Comparison of ENCODE assay signal across 16 mouse cellular contexts in the genomic region with DNA sequence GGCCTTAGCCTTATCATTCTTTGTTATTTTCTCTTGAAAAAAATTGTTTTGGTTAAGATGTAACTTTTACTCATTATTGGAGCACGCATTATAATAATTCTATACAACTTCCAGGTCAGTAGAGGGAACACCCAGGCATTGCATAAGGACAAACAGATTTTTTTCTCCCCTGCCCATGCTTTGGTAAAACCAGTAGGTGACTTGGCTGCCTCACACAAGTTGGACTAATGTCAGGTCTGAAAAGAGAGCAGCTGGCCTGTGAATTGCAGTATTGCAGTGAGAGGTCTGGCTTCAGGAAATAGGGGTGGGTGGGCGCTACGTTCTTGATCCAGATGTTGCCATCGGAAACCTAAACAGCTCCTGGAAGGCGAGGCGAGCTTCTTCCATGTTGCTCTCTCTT.
"Had no signal": no experiment of that assay in that cellular context is flagged by ENCODE, and none has a peak within 500 bp of the region (broad histone marks: within the 10 kb centered on the region; RNA-seq: fewer than 3 reads in every experiment).

No protein-coding gene starts in this region.

- H3K4me2 ChIP-seq: intestine, embryonic 15.5 days; liver, embryonic 15.5 days; midbrain, embryonic 13.5 days; neural tube, embryonic 13.5 days had no signal

- H3K27me3 ChIP-seq: intestine, embryonic 15.5 days; liver, embryonic 15.5 days; megakaryocyte, embryonic 14.5 days; midbrain, embryonic 13.5 days; neural tube, embryonic 13.5 days had no signal

- H3K9me3 ChIP-seq: intestine, embryonic 15.5 days; limb, embryonic 10.5 days; liver, embryonic 15.5 days; megakaryocyte, embryonic 14.5 days; midbrain, embryonic 13.5 days; neural tube, embryonic 13.5 days had no signal

- H3K4me3 ChIP-seq: intestine, embryonic 15.5 days; layer of hippocampus, adult 2 months; limb, embryonic 10.5 days; liver, embryonic 15.5 days; megakaryocyte, embryonic 14.5 days; midbrain, embryonic 13.5 days; neural tube, embryonic 13.5 days had no signal

- H3K36me3 ChIP-seq: intestine, embryonic 15.5 days; limb, embryonic 10.5 days; liver, embryonic 15.5 days; midbrain, embryonic 13.5 days; neural tube, embryonic 13.5 days had no signal

- ATAC-seq: intestine, embryonic 15.5 days; midbrain, embryonic 13.5 days had no signal

- DNase-seq: kidney, adult 18-20 months; kidney, postnatal 10 days; kidney, postnatal 4 days; retina, postnatal 1 day; right cerebral cortex, postnatal 4 days; spleen, adult 18-20 months; thymus, adult 18-20 months; thymus, postnatal 14 days had no signal

- H3K9ac ChIP-seq: intestine, embryonic 15.5 days; liver, embryonic 15.5 days; midbrain, embryonic 13.5 days; neural tube, embryonic 13.5 days had no signal

- H3K27ac ChIP-seq: intestine, embryonic 15.5 days; layer of hippocampus, adult 2 months; limb, embryonic 10.5 days; liver, embryonic 15.5 days; macrophage; midbrain, embryonic 13.5 days; neural tube, embryonic 13.5 days had no signal

- H3K4me1 ChIP-seq: intestine, embryonic 15.5 days; megakaryocyte, embryonic 14.5 days; midbrain, embryonic 13.5 days; neural tube, embryonic 13.5 days had no signal
